Mouse (Mus musculus) liver, embryonic 14.5 days (tissue): ENCODE results near the gene Bmi1.

Experiments used
- CTCF ChIP-seq: IDR thresholded peaks from 2 replicates; pipeline ENCODE4 v1.5.1; 2016; ENCODE audit warnings: antibody characterized with exemption, low read depth, control low read depth
- EP300 ChIP-seq: IDR thresholded peaks from 2 replicates; pipeline ENCODE4 v1.6.1; 2016; ENCODE audit warnings: antibody characterized with exemption, low read depth

- TF ChIP-seq EP300 (no peak), CTCF (no peak)
These were observed 36.3 kb downstream of the Bmi1 start for GRCm38 (mm10) chr2:18713071-18713470.
